Mouse (Mus musculus) stomach, postnatal 0 days (tissue): ENCODE measurements around the gene Dpep1. TPM values are rescaled to one million over a fixed set of nuclear protein-coding genes. Genes with fewer than 3 reads are reported as not detected.

Source experiments
- ATAC-seq: fragments of 200-750 bp; cut with Nextera tagmentation; 2 replicates; pipeline ENCODE4 v1.8.0; 2017; ENCODE audit not compliant: low FRiP score, low TSS enrichment
- DNase-seq: peaks from one replicate; pipeline ENCODE4 v3.0.0-alpha.2; 2016; ENCODE audit warnings: low spot score
- H3K27ac ChIP-seq: fragments of 300-500 bp; sonication (generic); replicated peaks from 2 replicates; pipeline ENCODE4 v1.5.1; 2014; ENCODE audit warnings: mild to moderate bottlenecking, control low read depth
- H3K27me3 ChIP-seq: fragments of 300-500 bp; sonication (generic); 2 replicates; pipeline ENCODE4 v1.6.1; 2014; ENCODE audit warnings: low read length; ENCODE audit not compliant: control insufficient read depth, insufficient read depth
- H3K36me3 ChIP-seq: fragments of 300-500 bp; sonication (generic); 2 replicates; pipeline ENCODE4 v1.6.1; 2014; ENCODE audit warnings: low read length, mixed read lengths; ENCODE audit not compliant: control insufficient read depth, insufficient read depth
- H3K4me1 ChIP-seq: fragments of 300-500 bp; sonication (generic); replicated peaks from 2 replicates; pipeline ENCODE4 v1.6.1; 2014; ENCODE audit warnings: antibody characterized with exemption; ENCODE audit not compliant: control insufficient read depth, insufficient read depth
- H3K4me2 ChIP-seq: fragments of 300-500 bp; sonication (generic); replicated peaks from 2 replicates; pipeline ENCODE4 v1.6.1; 2014; ENCODE audit warnings: low read depth, mild to moderate bottlenecking, control low read depth, moderate library complexity
- H3K4me3 ChIP-seq: fragments of 300-500 bp; sonication (generic); 2 replicates; pipeline ENCODE4 v1.5.1; 2014; ENCODE audit warnings: low read depth, low read length, control low read depth
- H3K9ac ChIP-seq: fragments of 300-500 bp; sonication (generic); 2 replicates; pipeline ENCODE4 v1.6.1; 2014; ENCODE audit warnings: mild to moderate bottlenecking, low read length, control low read depth, mixed read lengths
- H3K9me3 ChIP-seq: fragments of 300-500 bp; sonication (generic); 2 replicates; pipeline ENCODE4 v1.6.1; 2016; ENCODE audit warnings: low read length; ENCODE audit not compliant: control insufficient read depth
- CTCF ChIP-seq: IDR thresholded peaks from 2 replicates; pipeline ENCODE4 v1.5.1; 2016; ENCODE audit warnings: antibody characterized with exemption, low read depth, mild to moderate bottlenecking, moderate library complexity
- EP300 ChIP-seq: optimal IDR thresholded peaks from 2 replicates; pipeline ENCODE3; 2016; ENCODE audit warnings: antibody characterized with exemption
- WGBS: fragments of 180-500 bp; shearing (Covaris S2); extraction: QIAGEN DNeasy Blood & Tissue Kit; methylation state at CpG from one replicate; pipeline ENCODE4 v1.1.7; 2014; 5-methylcytosine and 5-hydroxymethylcytosine counted together
- polyA plus RNA-seq: library from polyadenylated mRNA; unstranded; fragments of >200 nt; fragmentation: Nextera tagmentation; extraction: Ambion mirVana; gene quantifications from 2 replicates; pipeline ENCODE4 v1.2.1, GENCODE M21; 2015

Gene Dpep1
- 10.0 and 13.6 TPM in 2 replicates for polyA plus RNA-seq

- H3K27me3 ChIP-seq: no peaks in the 10 kb centered on the region
- TF ChIP-seq CTCF (no peak), EP300 (no peak)
- no peak within 1 kb of the TSS for H3K4me3 ChIP-seq
- H3K36me3 ChIP-seq: no peaks in the 10 kb centered on the region
- peak within 1 kb of the TSS; percentile 18 for H3K4me2 ChIP-seq
- ATAC-seq (peak; percentile 60; the same call in 1 of the 2 replicates), DNase-seq (no peak)
- WGBS: 21% methylated on average over 19 of the region's 19 CpGs
- H3K9ac ChIP-seq: 0 out of 2 replicates have a peak within 1 kb of the TSS, but pooled peaks have one; percentile 38
- H3K4me1 ChIP-seq: no peaks in the 10 kb centered on the region
- H3K9me3 ChIP-seq: no peaks in the 10 kb centered on the region
- peak within 1 kb of the TSS; percentile 81 for H3K27ac ChIP-seq
Observed at GRCm38 (mm10) chr8:123185566-123186409, at the start of gene Dpep1. Gene Dpep1, plus strand, starts transcription at chr8:123186242.

- H3K9ac ChIP-seq: no peak overlapping the region
- H3K36me3 ChIP-seq: no peaks in the 10 kb centered on the region
- H3K9me3 ChIP-seq: no peaks in the 10 kb centered on the region
- 78% methylated on average over 9 of the region's 9 CpGs for WGBS
- DNase-seq (no peak), ATAC-seq (no peak)
- peaks cover 4% of the 10 kb centered on the region; the same call in 1 of the 2 replicates for H3K4me1 ChIP-seq
- H3K4me3 ChIP-seq: no peak overlapping the region
- no peaks in the 10 kb centered on the region for H3K27me3 ChIP-seq
- no peak for TF ChIP-seq CTCF
- no peak for TF ChIP-seq EP300
- H3K27ac ChIP-seq: 0 out of 2 replicates have a peak overlapping the region, but pooled peaks have one; percentile 31
- H3K4me2 ChIP-seq: no peak overlapping the region
Observed at GRCm38 (mm10) chr8:123136287-123136686, 49.8 kb upstream of the Dpep1 start.

DNA sequence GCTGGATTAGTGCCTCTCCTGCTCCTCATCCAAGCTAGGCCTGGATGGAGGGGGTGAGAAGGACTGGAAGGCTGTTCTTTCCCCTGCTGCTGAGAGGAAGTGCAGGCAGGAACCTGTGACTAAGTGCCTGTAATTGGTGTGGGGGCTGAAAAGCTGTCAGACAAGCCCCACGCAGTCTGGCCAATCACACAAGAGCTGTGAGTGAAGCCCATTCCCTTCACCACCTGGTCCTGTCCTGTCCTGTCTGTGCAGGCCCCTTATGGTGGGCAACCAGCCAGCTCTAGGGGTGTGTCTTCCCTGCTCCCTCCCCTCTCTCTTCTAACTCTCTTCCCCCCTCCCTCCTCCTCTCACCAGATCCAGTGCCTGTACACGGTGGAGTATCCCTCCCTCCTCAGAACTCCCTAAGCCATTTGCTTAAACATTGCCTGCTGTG lies 48.4 kb upstream of the Dpep1 start:
- H3K4me2 ChIP-seq: no peak overlapping the region
- peak overlapping the region; percentile 81 for H3K27ac ChIP-seq
- WGBS: 9% methylated on average over 2 of the region's 2 CpGs
- H3K9ac ChIP-seq: no peak overlapping the region; the same call in 1 of the 2 replicates
- H3K4me3 ChIP-seq: no peak overlapping the region
- no peaks in the 10 kb centered on the region for H3K9me3 ChIP-seq
- TF ChIP-seq EP300 (no peak), CTCF (no peak)
- H3K36me3 ChIP-seq: no peaks in the 10 kb centered on the region
- peak; percentile 67 for DNase-seq
- no peaks in the 10 kb centered on the region for H3K27me3 ChIP-seq
- peaks cover 7% of the 10 kb centered on the region; the same call in 1 of the 2 replicates for H3K4me1 ChIP-seq
- ATAC-seq: peak; percentile 80

- no peaks in the 10 kb centered on the region for H3K27me3 ChIP-seq
- H3K4me1 ChIP-seq: peaks cover 9% of the 10 kb centered on the region; the same call in 1 of the 2 replicates
- DNase-seq (no peak), ATAC-seq (no peak)
- no peak for TF ChIP-seq CTCF
- TF ChIP-seq EP300: no peak
- H3K4me3 ChIP-seq: no peak overlapping the region
- H3K4me2 ChIP-seq: no peak overlapping the region
- no peaks in the 10 kb centered on the region for H3K9me3 ChIP-seq
- 59% methylated on average over 4 of the region's 4 CpGs for WGBS
- peak overlapping the region; percentile 81 for H3K27ac ChIP-seq
- no peak overlapping the region for H3K9ac ChIP-seq
- H3K36me3 ChIP-seq: no peaks in the 10 kb centered on the region
Observed at GRCm38 (mm10) chr8:123138741-123139140, 47.3 kb upstream of the Dpep1 start.

GRCm38 (mm10) chr8:123141741-123142462 lies 44.1 kb upstream of the Dpep1 start:
- Histone ChIP-seq H3K4me2 (no peak overlapping the region), H3K9me3 (no peaks in the 10 kb centered on the region), H3K36me3 (no peaks in the 10 kb centered on the region), H3K4me1 (peaks cover 9% of the 10 kb centered on the region; the same call in 1 of the 2 replicates), H3K27me3 (no peaks in the 10 kb centered on the region), H3K9ac (no peak overlapping the region), H3K4me3 (no peak overlapping the region), H3K27ac (peak overlapping the region; percentile 84)
- 48% methylated on average over 14 of the region's 14 CpGs for WGBS
- DNase-seq (peak; percentile 45), ATAC-seq (peak; percentile 39; the same call in 1 of the 2 replicates)
- TF ChIP-seq CTCF: no peak
- no peak for TF ChIP-seq EP300
